8 mouse cellular contexts compared by ENCODE assay signal in the genomic region with DNA sequence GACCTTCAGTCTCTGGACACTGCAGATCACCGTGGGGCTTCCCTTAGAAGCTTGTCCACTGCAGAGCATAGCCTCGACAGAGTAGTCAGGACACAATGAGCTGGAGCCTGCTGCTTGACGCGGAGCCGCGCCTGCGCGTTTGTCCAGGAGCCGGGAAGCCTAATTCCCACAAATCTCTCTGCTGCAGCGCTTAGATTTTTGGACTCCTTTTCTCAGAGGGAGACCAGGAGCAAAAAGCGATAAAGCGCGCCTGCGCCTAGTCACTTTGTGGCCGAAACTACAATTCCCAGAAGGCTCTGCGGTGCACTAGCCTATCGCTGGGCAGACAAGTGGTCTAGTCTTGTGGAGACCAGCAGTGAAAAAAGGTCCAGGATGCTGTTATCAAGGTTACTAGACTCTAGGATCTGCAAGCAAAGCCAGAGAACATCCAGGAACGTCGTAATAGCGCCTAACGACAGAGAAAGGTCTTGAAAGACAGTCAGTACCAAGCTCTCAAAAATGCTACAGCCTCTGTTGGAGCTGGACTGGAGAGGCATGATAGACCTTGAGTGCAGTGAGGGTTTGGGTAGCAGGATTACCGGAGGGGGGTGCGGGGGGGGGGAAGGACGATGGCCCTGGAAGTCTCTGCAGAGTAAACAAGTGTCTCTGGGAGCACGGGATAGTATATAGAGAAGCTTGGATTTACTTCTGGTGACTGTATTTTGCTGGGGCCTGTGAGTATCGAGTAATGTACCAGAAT. TPM values are rescaled to one million over a fixed set of nuclear protein-coding genes. Genes with fewer than 3 reads are reported as not detected.
A peak's percentile ranks its signal among the peaks of the same experiment; 100 is the strongest.
DNase-seq lines count a peak whose midpoint lies in the region; ATAC-seq and TF ChIP-seq lines count a peak whose summit lies in the region.

Gene Zfp454, minus strand, starts transcription at position 262 of the 739 bp plus-strand sequence.

- ATAC-seq in hindbrain, embryonic 12.5 days (ENCODE audit: low FRiP score) = peak; percentile 96

- 0 out of 2 replicates have a peak, but pooled peaks cover 7% of the 10 kb centered on the region for H3K9me3 ChIP-seq in hindbrain, embryonic 12.5 days (replicated peaks)

- H3K4me1 ChIP-seq in hindbrain, embryonic 12.5 days = peaks cover 15% of the 10 kb centered on the region
- no peaks in the 10 kb centered on the region; the same call in 1 of the 2 replicates for H3K4me1 ChIP-seq in lung, adult 2 months (ENCODE audit: control insufficient read depth, insufficient read depth, low read length)

- H3K36me3 ChIP-seq in hindbrain, embryonic 12.5 days = peaks cover 31% of the 10 kb centered on the region

- TF ChIP-seq POLR2A in lung, adult 2 months (IDR thresholded peaks at IDR 0.05; ENCODE audit: borderline replicate concordance, extremely low read depth, low read depth, low read length) = peak; percentile 30; the same call in 1 of the 2 replicates

- peak within 1 kb of the TSS; percentile 65 for H3K9ac ChIP-seq in hindbrain, embryonic 12.5 days

- no peaks in the 10 kb centered on the region for H3K27me3 ChIP-seq in hindbrain, embryonic 12.5 days

- peak; percentile 79 for DNase-seq in WW6 (ENCODE audit: low read depth, low spot score)
- peak; percentile 93 to 97 for DNase-seq in cerebellum, postnatal 36 days
- DNase-seq in frontal cortex, postnatal 25 days (ENCODE audit: low spot score in 2 of 2) = peak; percentile 82 to 88
- peak; percentile 96 for DNase-seq in layer of hippocampus, adult 9-11 months
- DNase-seq in lung, adult 2 months = peak; percentile 78
- DNase-seq in retina, adult 2 months (ENCODE audit: low read depth, low spot score) = peak; percentile 80
- DNase-seq in urinary bladder, postnatal 14 days (ENCODE audit: low spot score) = peak; percentile 83

- peak within 1 kb of the TSS; percentile 81 for H3K27ac ChIP-seq in hindbrain, embryonic 12.5 days

- peak within 1 kb of the TSS; percentile 73 for H3K4me2 ChIP-seq in hindbrain, embryonic 12.5 days (replicated peaks)

- peak within 1 kb of the TSS; percentile 53 for H3K4me3 ChIP-seq in hindbrain, embryonic 12.5 days
- peak within 1 kb of the TSS; percentile 59 for H3K4me3 ChIP-seq in lung, adult 2 months (replicated peaks; ENCODE audit: extremely low read depth, low read depth, low read length)

- WGBS in hindbrain, embryonic 12.5 days = 6% methylated on average over 26 of the region's 26 CpGs
- 8% methylated on average over 26 of the region's 26 CpGs for WGBS in lung, adult 2 months

- TF ChIP-seq CTCF in lung, adult 2 months (IDR thresholded peaks at IDR 0.05; ENCODE audit: insufficient read depth, low read length) = no peak

RNA-seq across cellular contexts. Expression of gene Zfp454, which starts in this region (rescaled TPM):
- polyA plus RNA-seq in hindbrain, embryonic 12.5 days (2016; fragmentation: Nextera tagmentation; extraction: Ambion mirVana) = 14.1 and 15.5 TPM in 2 replicates
- polyA plus RNA-seq in lung, adult 2 months (2012; rRNA removed) = 0.49 and 0.72 TPM in 2 replicates

Comparison
In these comparisons a context has a peak if more than half of its experiments do, and no peak if none do; other contexts are left out.
1. Peak in every context shown above with its lines: DNase-seq, ATAC-seq, H3K4me3 ChIP-seq and H3K27ac ChIP-seq.
2. Peak in DNase-seq and H3K4me3 ChIP-seq in lung, adult 2 months; RNA of the gene not detected or under 1 TPM.